Mouse (Mus musculus) adrenal gland, postnatal 10 days (tissue): ENCODE data around the gene Slc38a9. TPM values are rescaled to one million over a fixed set of nuclear protein-coding genes. Genes with fewer than 3 reads are reported as not detected.

Experiments
- DNase-seq: peaks from one replicate; pipeline ENCODE4 v3.0.0; 2021; ENCODE audit warnings: mixed read lengths
- total RNA-seq, 2 experiments: library from RNA; stranded (reverse); gene quantifications; 2 replicates each; pipeline ENCODE4 v1.2.3; 2021

Gene Slc38a9
- total RNA-seq, 2 experiments from 2014 or later: 13.1 to 28.0 TPM

DNA sequence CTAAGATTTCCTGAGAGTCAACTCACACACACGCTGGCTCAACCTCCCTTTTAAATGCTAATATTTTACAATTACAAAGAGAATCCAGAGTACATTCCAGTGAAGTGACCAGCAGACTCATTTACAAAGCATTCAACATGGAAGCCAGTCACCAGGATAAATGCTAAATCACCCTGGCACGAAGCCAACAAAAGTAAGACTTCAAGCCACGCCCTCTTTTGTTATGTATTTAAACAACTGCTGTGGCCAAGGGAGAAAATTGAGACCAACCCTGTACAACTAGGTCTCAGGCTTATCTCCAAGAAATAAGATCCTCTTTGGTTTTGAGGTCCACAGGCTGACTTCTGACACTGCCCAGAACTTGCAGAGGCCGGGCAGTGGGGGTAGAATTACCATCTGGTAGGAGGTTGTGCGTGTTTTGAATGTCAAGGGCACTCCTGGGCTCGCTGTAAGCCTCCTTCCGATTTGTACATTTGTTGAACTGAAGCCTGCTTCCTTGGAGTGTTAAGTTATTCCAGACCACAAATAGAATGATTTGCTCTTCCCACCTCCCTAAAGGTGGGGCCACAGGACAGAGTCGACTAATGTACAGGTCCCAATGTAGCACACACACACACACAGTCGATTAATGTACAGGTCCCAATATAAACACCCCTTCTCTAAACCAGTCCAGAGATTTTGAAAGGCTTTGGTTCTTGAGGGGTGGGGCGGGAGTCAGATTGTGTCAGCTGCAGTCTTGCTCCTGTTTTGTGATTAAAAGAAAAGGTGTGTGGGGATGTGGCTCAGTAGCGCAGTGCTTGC, 110.2 kb downstream of the Slc38a9 start:
- peak; percentile 75 for DNase-seq

DNA sequence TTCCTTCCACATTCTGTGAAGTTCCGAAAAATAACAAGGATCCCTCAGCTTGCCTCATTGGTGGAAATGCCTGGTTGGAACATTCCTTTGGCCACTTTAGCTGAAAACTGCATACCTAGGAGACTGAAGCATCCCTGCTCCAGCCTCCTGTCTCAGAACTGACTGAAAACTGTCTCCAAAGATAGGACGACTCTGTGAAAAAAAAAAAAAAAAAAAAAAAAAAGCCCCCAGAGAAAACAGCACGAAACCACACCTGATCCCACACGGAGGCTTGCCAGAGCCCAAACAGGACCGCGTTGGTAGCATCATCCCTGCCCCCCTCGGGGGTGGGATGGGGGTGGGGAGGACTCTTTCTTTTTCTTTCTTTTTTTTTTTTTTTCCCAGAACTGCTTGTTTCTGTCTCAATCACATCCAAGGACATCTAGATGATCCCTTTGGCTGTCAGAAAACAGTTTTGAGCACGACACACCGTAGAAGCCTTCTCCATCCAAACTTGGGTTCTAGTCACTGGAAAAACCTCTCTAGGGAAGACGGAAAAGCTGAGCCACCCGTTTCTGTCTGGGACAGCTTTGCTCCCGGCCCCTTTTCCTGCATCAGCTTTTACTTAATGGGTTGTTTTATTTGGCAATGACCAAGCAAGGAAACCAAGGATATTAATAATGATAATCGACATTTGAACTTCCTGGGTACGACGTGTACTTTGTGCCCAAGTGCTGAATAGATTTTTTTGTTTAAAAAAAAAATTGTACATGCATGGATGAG, 111.1 kb downstream of the Slc38a9 start:
- DNase-seq: peak; percentile 59

DNA sequence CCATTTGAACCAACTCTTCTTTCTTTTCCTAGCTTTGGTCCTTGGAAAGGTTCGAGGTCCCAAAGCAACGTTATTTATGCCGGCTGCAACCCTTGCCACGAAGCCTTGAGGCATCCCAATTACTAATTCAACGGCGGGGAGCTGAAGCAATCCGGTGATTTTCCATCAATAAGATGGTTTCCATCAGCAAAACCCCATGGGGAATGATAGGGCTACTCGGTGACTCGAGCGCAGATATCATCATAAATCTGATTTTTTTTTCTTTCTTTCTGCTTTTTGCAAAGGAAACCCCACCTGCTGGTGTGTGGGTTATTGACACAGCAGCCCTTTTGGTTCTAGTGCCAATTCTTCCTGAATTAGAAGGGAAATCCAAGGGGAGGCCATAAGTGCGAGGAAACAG, 111.7 kb downstream of the Slc38a9 start:
- no peak for DNase-seq

DNA sequence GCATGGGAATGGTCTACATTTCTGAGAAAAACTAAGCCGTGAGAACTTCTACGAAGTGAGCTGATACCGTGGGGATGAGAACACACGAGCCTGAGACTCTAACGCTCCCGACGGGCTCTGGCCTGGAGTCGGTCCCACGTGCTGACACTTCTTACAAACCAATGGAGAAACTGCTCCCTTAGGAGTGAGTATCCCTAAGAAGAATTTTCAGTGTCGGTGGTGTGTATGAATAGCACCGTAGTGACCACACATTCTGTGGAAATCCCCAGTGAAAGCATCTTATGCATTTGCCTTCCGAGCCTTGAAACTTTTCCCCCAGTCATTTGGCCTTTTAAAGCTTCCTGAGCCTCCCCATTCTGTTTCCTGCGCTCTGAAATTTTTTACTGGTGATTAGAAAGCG, 112.3 kb downstream of the Slc38a9 start:
- no peak for DNase-seq

DNA sequence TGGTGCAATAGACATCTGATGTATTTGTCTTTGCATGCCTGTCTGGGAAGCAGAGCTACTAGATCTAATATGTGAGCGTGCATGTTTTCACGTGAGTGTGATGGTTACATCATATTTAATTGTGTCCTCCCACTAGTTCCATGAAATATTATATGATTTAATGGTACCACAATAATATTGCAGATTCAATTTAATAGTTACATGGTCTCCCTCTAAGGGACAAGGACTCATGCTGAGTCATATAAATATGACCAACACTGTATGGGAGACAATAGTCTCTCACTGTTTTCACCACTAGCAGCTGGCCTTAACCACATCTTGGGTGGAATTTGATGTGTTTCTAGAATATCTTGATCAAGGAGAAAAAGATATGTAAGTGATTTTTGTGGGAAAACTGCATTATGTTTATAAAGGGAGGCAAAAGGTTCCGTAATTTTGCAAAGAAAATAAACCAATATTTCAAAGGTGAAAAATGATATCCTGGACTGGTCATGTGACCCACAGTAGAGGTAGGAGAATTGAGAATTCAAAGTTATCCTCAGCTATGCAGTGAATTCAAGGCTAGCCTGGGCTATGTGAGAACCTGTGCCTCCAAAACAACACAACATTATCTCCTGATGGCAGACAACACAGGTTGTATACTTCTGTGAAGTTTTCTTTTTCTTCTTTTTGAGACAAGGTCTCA, 113.6 kb downstream of the Slc38a9 start:
- no peak for DNase-seq

DNA sequence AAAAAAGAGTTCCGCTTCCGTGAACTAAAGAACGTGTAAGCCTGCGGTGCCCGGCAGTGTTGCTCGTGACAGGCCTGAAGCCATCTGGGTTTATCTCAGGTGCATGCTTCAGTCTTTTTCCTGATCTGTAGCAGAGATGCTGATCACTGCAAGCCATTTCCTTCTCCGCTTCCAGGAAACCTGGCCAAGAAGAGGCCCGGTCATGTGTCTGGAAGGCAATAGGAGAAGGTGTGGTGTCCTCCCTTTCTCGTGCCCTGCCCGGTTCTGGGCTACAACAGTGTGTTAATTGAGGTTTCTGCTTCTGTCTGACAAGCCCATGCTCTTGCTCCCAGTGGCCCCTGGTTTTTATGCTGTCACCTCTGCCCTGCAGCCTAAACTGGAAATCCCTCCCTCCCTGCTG, 115.3 kb downstream of the Slc38a9 start:
- DNase-seq: no peak

DNA sequence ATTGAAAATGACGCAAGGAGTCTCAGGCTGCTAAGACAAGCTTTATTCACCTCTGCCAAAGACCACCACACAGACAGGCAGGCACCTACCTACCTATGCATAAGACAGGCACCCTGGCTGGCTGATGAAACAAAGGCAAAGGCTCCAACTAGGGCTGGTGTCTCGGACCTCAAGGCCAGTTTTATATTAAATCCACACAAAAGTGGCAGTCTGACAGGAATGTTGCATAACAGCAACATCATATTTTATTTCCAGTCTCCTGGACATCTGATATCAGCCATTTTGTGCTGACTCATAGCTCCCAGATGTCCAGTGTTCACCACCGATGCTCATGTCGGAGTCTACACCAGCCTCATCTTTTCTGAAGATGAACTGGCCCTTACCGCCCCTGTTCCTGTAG, 117.9 kb downstream of the Slc38a9 start:
- no peak for DNase-seq

DNA sequence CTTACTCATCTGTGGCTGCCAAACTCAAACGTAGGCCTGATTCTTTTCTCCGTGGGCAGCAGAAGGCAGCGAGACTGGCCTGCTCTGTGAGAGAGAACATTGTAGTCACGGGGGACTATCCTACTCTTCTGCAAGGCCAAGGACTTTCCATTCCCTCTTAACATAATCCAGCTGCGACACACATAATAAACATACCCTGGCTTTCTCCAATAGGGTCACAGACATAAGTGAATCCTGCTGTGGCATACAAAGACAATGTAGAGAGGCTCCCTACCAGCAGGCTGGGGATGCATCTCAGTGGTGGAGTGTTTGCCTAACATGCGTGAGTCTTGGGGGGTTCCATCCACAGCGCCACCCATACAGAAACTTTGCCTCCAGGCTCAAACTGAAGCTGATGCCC, 124.8 kb downstream of the Slc38a9 start:
- DNase-seq: no peak

DNA sequence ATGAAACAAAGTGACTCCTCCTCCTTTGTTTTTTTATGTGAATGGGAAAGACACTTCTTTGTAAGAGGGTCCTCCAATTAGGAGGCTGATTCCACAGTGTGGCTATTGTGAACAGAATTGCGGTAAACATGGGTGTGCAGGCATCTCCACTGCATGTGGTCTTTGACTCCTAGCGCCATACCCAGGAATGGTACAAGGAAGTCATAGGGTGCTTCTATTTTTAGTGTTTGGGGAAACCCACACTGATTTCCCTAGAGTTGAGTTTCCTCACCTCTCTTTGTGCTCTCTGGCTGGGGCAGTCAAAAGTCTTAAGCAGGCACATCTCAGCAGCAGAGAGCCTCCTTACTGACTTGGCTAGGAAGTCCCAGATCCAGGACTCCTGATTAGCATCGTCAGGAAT, 125.6 kb downstream of the Slc38a9 start:
- DNase-seq: no peak

DNA sequence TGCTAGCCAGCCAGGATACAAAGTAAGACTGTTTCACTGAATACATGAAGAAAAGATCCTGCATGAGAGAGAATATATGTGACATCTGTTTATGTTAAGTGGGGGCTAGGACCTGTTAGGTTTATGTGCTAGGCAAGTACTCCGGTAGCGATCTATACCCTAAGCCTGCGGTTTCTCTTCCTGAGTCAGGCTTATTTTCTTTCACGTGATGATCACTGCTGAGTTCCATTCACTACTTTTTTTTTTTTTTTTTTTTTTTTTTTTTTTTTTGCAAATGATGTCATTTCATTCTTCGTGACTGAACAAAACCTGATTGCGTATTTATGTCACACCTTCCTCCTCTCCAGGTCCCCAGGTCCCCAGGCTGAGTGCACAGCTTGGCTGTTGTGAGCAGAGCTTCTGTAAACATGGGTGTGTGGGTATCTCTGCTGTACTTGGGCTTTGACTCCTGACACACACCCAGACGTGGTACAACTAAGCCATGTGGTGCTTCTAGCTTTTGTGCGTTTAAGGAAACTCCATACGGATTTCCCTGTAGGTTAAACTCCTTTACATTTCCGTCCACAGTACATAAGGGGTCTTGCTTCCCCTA, 126.5 kb downstream of the Slc38a9 start:
- no peak for DNase-seq

Other genes with a start within 250 kb of the Slc38a9 start
- 100 to 1,000 TPM; 261 TPM for gene Il6st, start 196.7 kb upstream of the Slc38a9 start, total RNA-seq
- gene Il31ra, start 66.4 kb upstream of the Slc38a9 start, total RNA-seq: under 1 TPM; 0.21 to 0.27 TPM
- under 1 TPM; 0.15 to 0.39 TPM for gene Ddx4, start 8.3 kb upstream of the Slc38a9 start, total RNA-seq
- gene Plpp1, start 140.0 kb downstream of the Slc38a9 start, total RNA-seq: 100 to 1,000 TPM; 137 to 155 TPM